Mouse (Mus musculus) mouse embryonic stem cell (cell line): ENCODE measurements at regions not wholly inside any gene's neighbourhood (a gene's known extent, or its start where the extent isn't known, plus 50 kb on each side); places are given as distances from the start of the nearest gene placed in this dataset.

Experiments
- in situ Hi-C, 2 experiments: fragments of 300-500 bp; cut with MboI; formaldehyde crosslinking; loops; 1 replicate in 1 of 2; 3 replicates in 1 of 2; pipeline ENCODE4 v1.14.3; 2019 to 2020; ENCODE audit warnings: low sequenced_read_pairs in 2 of 2, low pct_unique_long_range_greater_than_20kb in 1 of 2, mixed read lengths in 1 of 2; ENCODE audit not compliant: unreplicated experiment in 1 of 2

DNA sequence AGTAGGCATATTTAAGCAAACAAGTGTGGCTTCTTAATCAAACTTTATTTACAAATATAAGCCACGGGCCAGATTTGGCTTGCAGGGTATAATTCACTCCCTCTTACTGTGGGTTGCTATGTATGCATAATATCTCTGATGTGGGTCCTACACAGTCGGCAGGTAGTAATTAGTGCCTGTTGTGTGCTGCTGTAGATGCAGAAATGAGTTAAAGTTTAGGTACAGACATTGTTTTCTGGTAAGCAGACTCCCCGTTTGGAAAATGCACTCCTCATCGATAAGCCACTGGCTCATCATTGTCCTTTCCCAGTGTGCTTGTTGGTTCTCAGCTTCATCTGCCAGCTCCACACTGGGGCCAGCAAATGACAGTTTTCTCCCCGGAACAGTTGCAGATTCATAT lies 113.4 kb upstream of the Lyplal1 start:
- in situ Hi-C loops, result loop anchor here in 1 of 2 experiments (25.0 kb wide), 1 partner anchor 482 kb away; the partner anchor contains the start of gene Tgfb2

DNA sequence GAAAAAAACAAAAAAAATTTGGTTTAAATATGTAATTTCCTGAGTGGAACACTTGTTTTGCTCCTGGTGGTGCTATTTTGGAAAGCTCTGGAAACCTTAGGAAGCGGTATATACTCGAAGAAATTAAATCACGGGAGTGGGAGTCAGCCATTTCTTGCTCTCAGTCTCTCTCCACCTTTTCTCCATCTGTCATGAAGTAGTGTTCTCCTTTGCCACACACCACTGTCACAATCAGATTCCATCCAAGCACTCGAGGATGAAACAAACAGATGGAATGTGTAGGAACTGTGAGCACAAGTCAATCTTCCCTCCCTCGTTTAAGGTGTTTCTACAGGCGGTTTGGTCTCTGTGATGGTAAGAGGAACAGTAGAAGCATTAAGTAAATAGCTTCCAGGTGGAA lies 112.7 kb upstream of the Lyplal1 start:
- in situ Hi-C loops, result loop anchor here in 1 of 2 experiments (25.0 kb wide), 1 partner anchor 482 kb away; the partner anchor contains the start of gene Tgfb2

GRCm38 (mm10) chr1:186228396-186228795 lies 111.3 kb upstream of the Lyplal1 start:
- in situ Hi-C loops, result loop anchor here in 1 of 2 experiments (25.0 kb wide), 1 partner anchor 484 kb away; the partner anchor contains the start of gene Tgfb2

DNA sequence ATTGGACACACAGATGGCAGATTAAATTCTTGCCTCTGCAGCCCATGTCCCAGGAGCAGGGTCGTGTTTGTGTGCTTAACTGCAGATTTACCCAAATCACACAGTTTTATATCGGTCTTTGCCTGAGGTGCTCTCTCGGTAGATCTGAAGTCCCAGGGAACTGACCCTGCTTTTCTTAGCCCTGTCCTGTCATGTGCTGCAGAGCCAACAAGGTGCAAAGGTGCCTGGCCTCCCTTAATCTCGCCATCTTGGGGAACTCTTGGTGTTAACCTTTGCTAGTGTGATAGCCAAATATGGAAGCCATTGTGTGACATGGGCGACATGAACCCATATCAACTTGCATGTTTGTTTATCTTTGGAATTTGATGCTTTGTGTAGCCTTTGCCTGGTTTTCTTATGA lies 107.1 kb upstream of the Lyplal1 start:
- in situ Hi-C loops, result no loop called here

GRCm38 (mm10) chr1:186223417-186223816 lies 106.3 kb upstream of the Lyplal1 start:
- in situ Hi-C loops, result no loop called here

GRCm38 (mm10) chr1:186218995-186219394 lies 101.9 kb upstream of the Lyplal1 start:
- in situ Hi-C loops, result no loop called here

GRCm38 (mm10) chr1:186217198-186217597 lies 100.1 kb upstream of the Lyplal1 start:
- in situ Hi-C loops, result no loop called here

- in situ Hi-C loops, result no loop called here
Measured at GRCm38 (mm10) chr1:186204151-186204550, 87.0 kb upstream of the Lyplal1 start.

DNA sequence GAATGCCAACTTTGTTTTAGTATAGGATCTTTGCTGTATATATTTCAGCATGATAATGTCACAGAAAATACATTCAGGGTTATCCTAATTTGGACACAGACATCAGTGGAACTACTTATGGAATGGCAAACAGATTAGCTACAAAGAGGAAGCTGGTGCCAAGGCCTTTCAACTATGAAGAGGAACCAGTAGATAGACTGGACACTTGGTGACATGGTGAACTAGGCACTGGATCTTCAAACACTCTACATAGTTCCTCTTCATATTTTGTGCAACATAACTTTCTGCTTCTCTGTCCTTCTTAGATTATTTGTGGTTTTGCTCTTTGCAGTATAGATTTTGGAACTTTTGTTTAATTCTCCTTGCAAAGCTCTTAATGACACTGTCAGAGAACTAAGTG lies 85.4 kb upstream of the Lyplal1 start:
- in situ Hi-C loops, result no loop called here

DNA sequence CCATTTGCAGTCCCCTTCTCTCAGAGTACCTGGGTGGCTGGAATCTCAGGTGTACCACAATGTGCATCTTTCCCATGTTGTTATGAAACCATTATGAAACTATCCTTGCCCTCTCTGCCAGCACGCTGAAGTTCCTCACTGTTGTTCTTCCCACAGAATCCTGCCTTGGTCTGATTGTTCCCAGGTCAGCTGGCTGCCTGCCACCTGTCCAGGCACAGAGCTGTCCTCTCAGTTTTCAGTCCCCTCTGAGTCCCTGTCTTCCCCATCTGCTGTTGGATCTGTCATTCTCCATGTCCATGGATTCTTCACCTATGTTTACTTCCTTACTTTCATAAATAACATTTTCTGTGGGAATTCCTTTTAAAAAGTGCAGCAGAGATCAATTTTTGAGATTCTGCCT lies 81.3 kb upstream of the Lyplal1 start:
- in situ Hi-C loops, result no loop called here

- in situ Hi-C loops, result no loop called here
Measured at GRCm38 (mm10) chr1:186197057-186197456, 79.9 kb upstream of the Lyplal1 start.

DNA sequence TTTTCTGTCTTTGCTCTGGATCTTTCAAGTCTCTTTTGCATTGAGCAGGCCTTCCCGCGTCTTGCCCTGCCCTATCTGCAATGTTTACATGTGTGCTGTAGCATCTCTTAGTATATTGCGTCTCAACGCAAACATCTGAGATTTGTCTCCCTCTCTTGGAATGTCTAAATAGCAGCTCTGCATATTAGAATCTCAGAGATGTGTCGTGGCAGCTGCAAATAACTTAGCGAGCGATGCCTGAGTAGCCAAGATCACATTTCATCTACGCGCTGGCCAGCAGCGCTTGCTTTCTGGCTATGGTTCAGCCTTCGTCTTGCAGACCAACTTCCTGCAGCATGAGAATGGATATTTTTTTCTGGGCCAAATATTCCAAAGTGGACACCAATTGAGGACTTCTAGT lies 72.3 kb upstream of the Lyplal1 start:
- in situ Hi-C loops, result no loop called here

DNA sequence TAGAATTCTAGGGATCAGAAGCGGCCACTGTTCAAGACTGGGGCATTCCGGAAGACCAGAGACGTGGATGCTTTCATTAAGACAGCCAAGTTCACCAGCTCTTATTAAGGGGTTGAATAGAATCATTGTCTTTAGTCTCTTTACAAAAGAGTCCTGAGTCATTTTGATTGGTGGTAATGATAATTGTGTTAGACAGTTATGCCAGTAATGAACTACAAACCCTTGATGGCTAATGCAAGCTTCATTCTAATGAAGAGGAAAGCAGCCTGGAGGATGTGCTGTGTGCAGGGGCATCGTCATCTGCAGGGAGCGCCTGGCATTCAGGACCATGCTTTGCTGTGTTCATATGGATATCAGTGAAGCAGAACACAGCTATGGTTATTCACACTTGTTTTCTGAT lies 70.3 kb upstream of the Lyplal1 start:
- in situ Hi-C loops, result no loop called here

- in situ Hi-C loops, result no loop called here
Measured at GRCm38 (mm10) chr1:186183204-186183651, 66.1 kb upstream of the Lyplal1 start.

DNA sequence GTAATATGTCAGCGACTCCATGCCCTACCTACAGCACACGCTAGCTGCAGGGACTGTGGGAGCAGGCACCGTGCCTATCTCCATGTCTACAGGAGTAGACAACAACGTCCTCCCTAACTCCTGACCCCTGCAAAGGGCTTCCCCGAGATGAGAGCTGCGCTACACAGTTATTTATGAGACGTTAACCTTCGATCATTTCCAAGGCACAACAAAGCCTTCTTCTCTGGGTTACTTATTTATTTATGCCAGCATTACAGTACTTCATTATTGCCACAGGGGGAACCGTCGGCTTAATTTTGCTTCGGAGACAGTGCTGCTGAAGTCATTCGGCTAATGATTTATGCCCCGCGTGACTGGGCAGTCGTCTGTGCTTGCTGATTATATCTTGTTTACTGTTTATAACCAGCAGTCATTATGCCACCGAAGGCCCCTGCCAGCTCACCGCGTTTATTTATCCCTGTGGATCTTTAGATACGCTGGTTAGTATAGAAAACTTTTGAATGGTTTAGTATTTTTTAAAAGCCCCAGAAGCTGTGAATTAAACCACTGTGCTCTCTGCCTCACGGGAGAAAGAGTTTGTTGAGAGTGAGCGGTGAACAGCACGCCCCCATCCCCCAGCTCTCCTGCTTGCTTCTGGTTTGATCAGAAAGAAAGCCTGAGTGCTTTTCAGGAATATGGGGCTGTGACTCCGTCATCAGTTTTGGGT lies 65.5 kb upstream of the Lyplal1 start:
- in situ Hi-C loops, result no loop called here

DNA sequence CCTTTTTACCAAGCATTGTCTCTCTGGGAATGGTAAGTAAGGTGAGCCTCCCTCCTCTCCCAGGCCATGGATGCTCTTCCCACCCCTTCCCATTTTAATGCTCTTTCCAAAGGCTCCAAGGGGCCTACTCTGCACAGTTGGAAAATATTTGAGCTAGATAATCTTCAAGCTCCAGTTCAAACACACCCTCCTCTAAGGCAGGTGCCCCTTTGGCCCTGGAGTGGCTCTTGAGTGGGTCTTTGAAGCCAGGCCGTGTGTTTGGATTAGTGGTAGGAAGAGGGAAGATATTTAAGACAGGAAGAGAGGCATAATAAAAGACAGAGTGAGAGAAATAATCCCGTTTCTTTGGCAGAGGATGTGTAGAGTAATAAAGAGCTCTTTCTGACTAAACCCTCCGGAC lies 59.9 kb upstream of the Lyplal1 start:
- in situ Hi-C loops, result no loop called here

DNA sequence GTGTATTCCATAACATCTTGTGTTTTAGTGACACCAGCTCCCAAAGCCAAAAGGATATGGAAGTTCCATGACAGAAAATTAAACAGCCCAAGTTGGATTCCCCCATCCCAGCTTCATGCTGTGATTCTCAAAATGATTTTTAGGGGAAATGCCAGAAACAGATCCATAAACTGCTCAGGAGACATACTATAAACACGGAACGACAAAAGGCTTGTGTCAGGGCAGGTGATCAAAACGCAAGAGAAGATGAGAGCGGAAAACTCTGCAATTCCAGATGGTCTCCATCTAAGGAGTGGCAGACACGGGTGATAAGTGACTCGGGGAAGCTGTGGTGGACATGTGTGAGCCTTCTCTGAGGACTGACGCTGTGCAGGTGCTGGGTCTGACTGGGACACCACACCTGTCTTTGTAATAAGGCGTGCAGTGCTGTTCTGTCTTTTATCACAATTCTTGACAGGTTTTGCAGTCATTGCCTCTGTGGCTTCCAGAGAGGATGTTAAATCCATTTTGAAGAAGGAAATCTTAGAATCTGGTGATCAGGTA lies 56.4 kb upstream of the Lyplal1 start:
- in situ Hi-C loops, result no loop called here

DNA sequence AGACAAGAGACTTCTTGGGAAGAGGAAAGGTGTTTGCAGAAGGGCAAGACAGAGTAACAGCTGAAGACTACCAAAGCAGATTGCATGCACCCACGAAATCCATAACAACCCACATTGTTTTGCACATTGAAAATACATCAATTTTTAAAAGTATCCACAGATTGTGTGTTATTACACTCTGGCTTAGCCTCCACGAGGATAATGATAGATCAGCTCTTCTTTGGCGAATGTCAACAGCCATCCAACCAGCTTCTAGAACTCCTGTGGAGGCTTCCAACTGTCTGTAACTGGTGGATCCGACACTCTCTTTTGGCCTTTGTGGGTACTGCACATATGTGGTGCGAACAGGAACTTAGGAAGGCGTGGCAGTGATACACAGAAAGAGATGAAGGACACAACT lies 54.6 kb upstream of the Lyplal1 start:
- in situ Hi-C loops, result no loop called here
